Mouse (Mus musculus) retina, embryonic 14.5 days (tissue): Measurements from ENCODE around the gene Tcl1.
"Not testable (repeated sequence)": the region's sequence is repeated elsewhere in the genome, so short reads cannot be mapped to it uniquely, and the experiment has no call there.

Experiments used
- DNase-seq: peaks from one replicate; pipeline ENCODE4 v3.0.0-alpha.2; 2015; ENCODE audit warnings: low spot score

Gene Tcl1

DNA sequence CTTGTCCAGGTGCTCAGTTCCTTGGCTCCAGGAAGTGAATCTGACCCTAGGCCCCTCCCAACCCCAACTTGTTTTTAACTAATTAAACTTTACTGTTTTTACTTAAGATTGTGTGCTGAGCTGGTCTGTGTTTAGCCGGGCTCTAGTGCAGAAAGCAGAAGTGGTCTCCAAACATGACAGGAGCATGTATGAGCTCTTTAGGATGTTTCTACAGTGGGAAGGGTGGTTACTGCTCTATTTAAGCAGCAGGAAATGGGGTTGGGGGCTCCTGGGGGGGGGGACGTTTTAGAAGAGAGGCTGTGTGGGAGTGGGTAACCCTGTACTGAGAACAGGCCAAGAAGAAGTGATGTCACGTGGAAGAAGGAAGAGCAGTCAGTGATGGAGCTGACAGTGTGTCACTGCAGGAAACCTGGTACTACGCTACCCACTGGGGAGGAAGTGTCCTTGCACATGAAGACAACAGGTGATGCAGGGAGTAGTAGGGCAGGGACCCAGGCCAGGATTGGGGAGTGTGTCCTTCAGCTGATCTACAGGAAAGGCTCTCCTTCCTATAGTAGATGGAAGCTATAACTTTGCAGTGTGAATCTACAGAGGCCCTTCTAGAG, 41.5 kb downstream of the Tcl1 start:
- DNase-seq = not testable (repeated sequence)

DNA sequence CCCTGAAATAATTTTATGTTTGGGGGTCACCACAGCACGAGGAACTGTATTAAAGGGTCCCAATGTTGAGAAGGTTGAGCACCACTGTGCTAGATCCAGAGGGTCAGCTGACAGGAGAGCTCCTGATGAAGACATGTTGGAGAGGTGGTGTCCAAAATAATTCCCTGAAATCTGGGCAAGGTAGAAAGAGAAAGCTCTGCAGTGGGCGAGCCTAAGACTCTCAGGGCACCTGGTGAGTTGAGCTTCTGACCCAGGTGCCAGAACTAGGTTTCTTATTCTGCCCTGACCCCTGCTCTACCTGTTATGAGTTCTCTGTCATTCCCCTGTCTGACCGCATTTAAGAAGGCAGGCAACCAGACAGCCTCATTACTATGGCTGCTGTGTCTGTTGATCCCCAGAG, 46.5 kb downstream of the Tcl1 start, which contains the start of gene Tcl1b5:
Gene Tcl1b5, plus strand, starts transcription at position 301 of the 400 bp plus-strand sequence.
- DNase-seq = not testable (repeated sequence)

DNA sequence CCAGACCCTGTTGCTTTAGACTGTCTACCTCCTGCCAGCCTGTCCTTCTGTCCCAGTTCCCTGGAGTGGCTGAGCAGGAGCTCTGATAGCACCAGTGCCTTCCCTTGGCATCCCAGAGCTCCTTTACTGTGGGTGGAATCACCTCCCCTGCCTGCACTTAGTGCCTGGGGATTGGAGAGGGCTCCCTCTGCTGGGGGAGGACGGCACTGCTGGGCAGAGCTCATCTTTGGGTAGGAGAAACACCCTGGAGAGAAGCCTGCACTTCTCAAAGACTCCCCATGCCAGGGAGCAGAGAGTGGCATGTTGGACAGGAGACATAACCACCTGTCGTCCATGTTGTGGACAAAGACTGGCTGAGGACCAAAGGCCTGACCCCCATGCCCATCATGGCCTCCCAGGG, 48.3 kb downstream of the Tcl1 start:
- peak; percentile 6 for DNase-seq

DNA sequence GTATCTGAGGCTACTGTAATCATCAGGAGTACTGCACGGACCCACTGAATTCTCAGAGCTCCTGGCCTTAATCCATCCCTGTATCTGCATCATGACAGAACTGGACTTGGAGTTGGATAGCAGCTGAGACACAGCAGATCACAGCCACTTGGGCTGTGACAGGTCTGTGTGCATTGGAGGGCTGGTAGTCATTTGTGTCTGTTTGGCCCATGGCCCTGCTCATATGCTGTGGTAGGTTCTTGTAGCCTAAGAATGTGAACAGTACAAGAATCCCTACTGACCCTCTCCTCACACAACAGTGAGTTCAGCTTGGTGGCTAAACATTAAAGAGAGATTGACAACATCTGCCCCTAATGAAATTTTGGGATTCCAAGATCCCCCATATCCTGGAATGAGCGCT, 49.2 kb downstream of the Tcl1 start:
- DNase-seq = no peak
